ENCODE assay signal across 8 mouse cellular contexts in the genomic region with DNA sequence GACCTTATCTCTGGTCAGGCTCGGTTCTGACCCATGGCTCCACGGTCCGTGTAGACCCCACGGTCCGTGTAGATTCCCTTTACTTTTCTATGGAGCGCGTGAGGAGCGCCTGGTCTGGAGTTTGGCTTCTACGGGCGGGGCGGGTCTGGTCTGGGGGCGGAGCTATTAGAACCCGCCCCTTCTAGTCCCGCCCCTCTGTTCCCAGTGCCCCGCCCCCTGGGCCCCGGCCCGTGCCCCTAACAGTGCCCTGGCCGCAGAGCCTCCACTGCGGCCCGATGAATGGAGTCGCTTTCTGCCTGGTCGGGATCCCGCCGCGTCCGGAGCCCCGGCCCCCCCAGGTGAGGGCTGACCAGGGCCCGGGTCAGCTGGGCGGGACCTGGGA. TPM values are rescaled to one million over a fixed set of nuclear protein-coding genes. Genes with fewer than 3 reads are reported as not detected.
DNase-seq lines count a peak whose midpoint lies in the region; ATAC-seq and TF ChIP-seq lines count a peak whose summit lies in the region.

Arhgap23 (plus strand) TSS at position 204 of the 382 bp plus-strand sequence.

- peak; percentile 35 for DNase-seq in CD4-positive, CD25-positive, alpha-beta regulatory T cell, adult 2 months (ENCODE audit: low read depth, low spot score)
- peak; percentile 92 for DNase-seq in adrenal gland, postnatal 10 days
- no peak for DNase-seq in left cerebral cortex, postnatal 25 days (ENCODE audit: low spot score in 2 of 2)
- peak; percentile 83 for DNase-seq in stomach, postnatal 0 days (ENCODE audit: low spot score)

- intact Hi-C loops in left cerebral cortex, postnatal 25 days (cut with DNase I), result no loop called here

- no peak for ATAC-seq in CD4-positive, CD25-positive, alpha-beta regulatory T cell, adult 4 months
- peak; percentile 78 for ATAC-seq in forebrain, embryonic 13.5 days
- peak; percentile 56 to 67 for ATAC-seq in hematopoietic stem cell, adult 5-6 weeks (replicated peaks in 1 of 2; ENCODE audit: insufficient read depth in 1 of 2, low FRiP score in 2 of 2, low TSS enrichment in 1 of 2, low read depth in 1 of 2, poor library complexity in 2 of 2, severe bottlenecking in 2 of 2)
- peak; percentile 54 for ATAC-seq in megakaryocyte-erythroid progenitor cell, adult 5-6 weeks (replicated peaks; ENCODE audit: low FRiP score, low TSS enrichment, poor library complexity, severe bottlenecking)
- ATAC-seq in stomach, postnatal 0 days (ENCODE audit: low FRiP score, low TSS enrichment), result peak; percentile 79

- peaks cover 20% of the 10 kb centered on the region for H3K4me1 ChIP-seq in forebrain, embryonic 13.5 days
- no peaks in the 10 kb centered on the region for H3K4me1 ChIP-seq in stomach, postnatal 0 days (replicated peaks; ENCODE audit: control insufficient read depth, insufficient read depth)

- peak within 1 kb of the TSS; percentile 68 for H3K4me2 ChIP-seq in forebrain, embryonic 13.5 days
- peak within 1 kb of the TSS; percentile 98 for H3K4me2 ChIP-seq in stomach, postnatal 0 days (replicated peaks; ENCODE audit: low read depth)

- no peak for TF ChIP-seq EP300 in stomach, postnatal 0 days (optimal IDR thresholded peaks at IDR 0.05)

- peak within 1 kb of the TSS; percentile 42 for H3K4me3 ChIP-seq in forebrain, embryonic 13.5 days
- H3K4me3 ChIP-seq in stomach, postnatal 0 days (ENCODE audit: low read depth, low read length), result peak within 1 kb of the TSS; percentile 85

- WGBS in forebrain, embryonic 13.5 days, result under 1% methylated on average over 25 of the region's 29 CpGs
- 2% methylated on average over 29 of the region's 29 CpGs for WGBS in stomach, postnatal 0 days

- H3K9ac ChIP-seq in forebrain, embryonic 13.5 days, result peak within 1 kb of the TSS; percentile 49
- H3K9ac ChIP-seq in stomach, postnatal 0 days (ENCODE audit: low read length), result peak within 1 kb of the TSS; percentile 84

- TF ChIP-seq CTCF in stomach, postnatal 0 days (IDR thresholded peaks at IDR 0.05; ENCODE audit: low read depth), result no peak

- no peaks in the 10 kb centered on the region for H3K36me3 ChIP-seq in forebrain, embryonic 13.5 days (ENCODE audit: poor library complexity, severe bottlenecking)
- no peaks in the 10 kb centered on the region for H3K36me3 ChIP-seq in stomach, postnatal 0 days (ENCODE audit: control insufficient read depth, insufficient read depth, low read length)

- H3K9me3 ChIP-seq in forebrain, embryonic 13.5 days (replicated peaks), result no peaks in the 10 kb centered on the region
- no peaks in the 10 kb centered on the region for H3K9me3 ChIP-seq in stomach, postnatal 0 days (ENCODE audit: control insufficient read depth, low read length)

- no peak within 1 kb of the TSS for H3K27ac ChIP-seq in forebrain, embryonic 13.5 days
- peak within 1 kb of the TSS; percentile 92 for H3K27ac ChIP-seq in stomach, postnatal 0 days (replicated peaks)

- H3K27me3 ChIP-seq in forebrain, embryonic 13.5 days, result peaks cover 16% of the 10 kb centered on the region
- H3K27me3 ChIP-seq in stomach, postnatal 0 days (ENCODE audit: control insufficient read depth, insufficient read depth, low read length), result no peaks in the 10 kb centered on the region

RNA-seq across cellular contexts. Expression of gene Arhgap23, which starts in this region (rescaled TPM):
- not detected for polyA plus RNA-seq in CD4-positive, CD25-positive, alpha-beta regulatory T cell, adult 4 months (2017; shearing (Covaris generic))
- total RNA-seq in adrenal gland, postnatal 10 days (2021), result 10 to 100 TPM; 30.9 to 32.3 TPM
- 3.6 and 4.4 TPM in 2 replicates for polyA plus RNA-seq in forebrain, embryonic 13.5 days (2015; fragmentation: Nextera tagmentation; extraction: Ambion mirVana)
- total RNA-seq in hematopoietic stem cell, adult 5-6 weeks (2017), result 7.3 and 11.4 TPM in 2 replicates
- total RNA-seq in left cerebral cortex, postnatal 25 days (2021), result 10 to 100 TPM; 63.8 to 66.5 TPM
- 18.4 and 22.3 TPM in 2 replicates for total RNA-seq in megakaryocyte-erythroid progenitor cell, adult 5-6 weeks (2014; fragmentation: Nextera tagmentation)
- total RNA-seq in megakaryocyte-erythroid progenitor cell, adult 5-6 weeks (2017), result 3.9 and 14.5 TPM in 2 replicates
- 4.3 and 4.6 TPM in 2 replicates for polyA plus RNA-seq in stomach, postnatal 0 days (2015; fragmentation: Nextera tagmentation; extraction: Ambion mirVana)

Comparison
In these comparisons a context has a peak if more than half of its experiments do, and no peak if none do; other contexts are left out.
1. DNase-seq: peak in CD4-positive, CD25-positive, alpha-beta regulatory T cell, adult 2 months (single experiment), adrenal gland, postnatal 10 days (single experiment) and stomach, postnatal 0 days (single experiment); none in left cerebral cortex, postnatal 25 days (0 of 2).